Mouse (Mus musculus) limb, embryonic 11.5 days (tissue): ENCODE measurements around the gene Dcps. TPM values are rescaled to one million over a fixed set of nuclear protein-coding genes. Genes with fewer than 3 reads are reported as not detected.

Experiments
- ATAC-seq: fragments of 200-750 bp; cut with Nextera tagmentation; 2 replicates; pipeline ENCODE4 v1.8.0; 2017; ENCODE audit warnings: low read depth; ENCODE audit not compliant: insufficient number of reproducible peaks, low FRiP score, low TSS enrichment
- DNase-seq: peaks from one replicate; pipeline ENCODE4 v3.0.0-alpha.2; 2015; ENCODE audit warnings: low spot score
- H3K27ac ChIP-seq: fragments of 300-500 bp; sonication (generic); replicated peaks from 2 replicates; pipeline ENCODE4 v1.5.1; 2014; ENCODE audit warnings: low read depth, mild to moderate bottlenecking, low read length
- H3K27me3 ChIP-seq: fragments of 300-500 bp; sonication (generic); 2 replicates; pipeline ENCODE4 v1.6.1; 2014; ENCODE audit warnings: mild to moderate bottlenecking, low read length, mixed read lengths; ENCODE audit not compliant: control insufficient read depth, insufficient read depth
- H3K36me3 ChIP-seq: fragments of 300-500 bp; sonication (generic); 2 replicates; pipeline ENCODE4 v1.6.1; 2014; ENCODE audit warnings: mild to moderate bottlenecking, low read length, moderate library complexity, mixed read lengths; ENCODE audit not compliant: control insufficient read depth, insufficient read depth
- H3K4me1 ChIP-seq: fragments of 300-500 bp; sonication (generic); 2 replicates; pipeline ENCODE4 v1.6.1; 2014; ENCODE audit warnings: low read length, mixed read lengths; ENCODE audit not compliant: control insufficient read depth, insufficient read depth
- H3K4me2 ChIP-seq: fragments of 300-500 bp; sonication (generic); 2 replicates; pipeline ENCODE4 v1.6.1; 2014; ENCODE audit warnings: low read depth, mild to moderate bottlenecking, moderate library complexity; ENCODE audit not compliant: severe bottlenecking
- H3K4me3 ChIP-seq: fragments of 300-500 bp; sonication (generic); 2 replicates; pipeline ENCODE4 v1.5.1; 2014; ENCODE audit warnings: low read depth, low read length
- H3K9ac ChIP-seq: fragments of 300-500 bp; sonication (generic); 2 replicates; pipeline ENCODE4 v1.6.1; 2014; ENCODE audit warnings: mild to moderate bottlenecking, low read length
- H3K9me3 ChIP-seq: fragments of 300-500 bp; sonication (generic); 2 replicates; pipeline ENCODE4 v1.6.1; 2016; ENCODE audit warnings: low read length; ENCODE audit not compliant: control insufficient read depth
- WGBS: fragments of 180-500 bp; shearing (Covaris S2); extraction: QIAGEN DNeasy Blood & Tissue Kit; methylation state at CpG from one replicate; pipeline ENCODE4 v1.1.7; 2014; 5-methylcytosine and 5-hydroxymethylcytosine counted together
- polyA plus RNA-seq: library from polyadenylated mRNA; unstranded; fragments of >200 nt; fragmentation: Nextera tagmentation; extraction: Ambion mirVana; gene quantifications from 2 replicates; pipeline ENCODE4 v1.2.1, GENCODE M21; 2014

Gene Dcps
- polyA plus RNA-seq: 87.7 and 90.3 TPM in 2 replicates

- Histone ChIP-seq H3K4me1 (no peaks in the 10 kb centered on the region), H3K36me3 (no peaks in the 10 kb centered on the region; the same call in 1 of the 2 replicates), H3K27me3 (no peaks in the 10 kb centered on the region), H3K4me3 (peak within 1 kb of the TSS; percentile 64), H3K4me2 (peak within 1 kb of the TSS; percentile 58), H3K9ac (peak within 1 kb of the TSS; percentile 70), H3K9me3 (no peaks in the 10 kb centered on the region), H3K27ac (peak within 1 kb of the TSS; percentile 56; the same call in 1 of the 2 replicates)
- ATAC-seq: peak; percentile 94
- DNase-seq: peak; percentile 96
- under 1% methylated on average over 38 of the region's 38 CpGs for WGBS
These were observed at the start of gene Dcps for GRCm38 (mm10) chr9:35175251-35176123. TSS of gene Dcps (minus strand) at chr9:35176061.

- DNase-seq (no peak), ATAC-seq (no peak)
- Histone ChIP-seq H3K9me3 (no peaks in the 10 kb centered on the region), H3K27ac (no peak overlapping the region), H3K36me3 (peaks cover 2% of the 10 kb centered on the region; the same call in 1 of the 2 replicates), H3K27me3 (no peaks in the 10 kb centered on the region), H3K9ac (no peak overlapping the region), H3K4me1 (no peaks in the 10 kb centered on the region), H3K4me3 (no peak overlapping the region), H3K4me2 (no peak overlapping the region)
- 96% methylated on average over 3 of the region's 3 CpGs for whole genome bisulfite sequencing
These were observed 47.6 kb upstream of the Dcps start for GRCm38 (mm10) chr9:35223466-35223865.

- Histone ChIP-seq H3K4me1 (no peaks in the 10 kb centered on the region), H3K36me3 (peaks cover 28% of the 10 kb centered on the region), H3K9ac (no peak overlapping the region), H3K4me2 (no peak overlapping the region), H3K9me3 (no peaks in the 10 kb centered on the region), H3K27ac (no peak overlapping the region), H3K27me3 (no peaks in the 10 kb centered on the region), H3K4me3 (no peak overlapping the region)
- no peak for DNase-seq
- WGBS: 84% methylated on average over 1 of the region's 1 CpGs
- no peak for ATAC-seq
These were observed 42.1 kb upstream of the Dcps start for GRCm38 (mm10) chr9:35217963-35218362.

GRCm38 (mm10) chr9:35211573-35212511, 36.0 kb upstream of the Dcps start:
- H3K27me3 ChIP-seq: no peaks in the 10 kb centered on the region
- H3K9me3 ChIP-seq: no peaks in the 10 kb centered on the region
- H3K27ac ChIP-seq: 0 out of 2 replicates have a peak overlapping the region, but pooled peaks have one; percentile 10
- H3K4me3 ChIP-seq: peak overlapping the region; percentile 73
- ATAC-seq (no peak; the same call in 1 of the 2 replicates), DNase-seq (no peak)
- WGBS: 37% methylated on average over 26 of the region's 26 CpGs
- peak overlapping the region; percentile 69 for H3K4me2 ChIP-seq
- H3K36me3 ChIP-seq: peaks cover 23% of the 10 kb centered on the region
- peaks cover 6% of the 10 kb centered on the region; the same call in 1 of the 2 replicates for H3K4me1 ChIP-seq
- peak overlapping the region; percentile 75 for H3K9ac ChIP-seq

- Histone ChIP-seq H3K9ac (peak within 1 kb of the TSS; percentile 75), H3K4me1 (peaks cover 6% of the 10 kb centered on the region; the same call in 1 of the 2 replicates), H3K27ac (peak within 1 kb of the TSS; percentile 71), H3K4me2 (peak within 1 kb of the TSS; percentile 80), H3K4me3 (peak within 1 kb of the TSS; percentile 73), H3K9me3 (no peaks in the 10 kb centered on the region), H3K27me3 (no peaks in the 10 kb centered on the region), H3K36me3 (peaks cover 27% of the 10 kb centered on the region)
- peak; percentile 100 for ATAC-seq
- DNase-seq: peak; percentile 100
- WGBS: under 1% methylated on average over 72 of the region's 72 CpGs
These were observed 34.9 kb upstream of the Dcps start, which contains the start of gene Foxred1 for GRCm38 (mm10) chr9:35210542-35211474. TSS of gene Foxred1 (minus strand) at chr9:35211055.

GRCm38 (mm10) chr9:35204421-35204820, 28.6 kb upstream of the Dcps start:
- no peaks in the 10 kb centered on the region for H3K27me3 ChIP-seq
- H3K36me3 ChIP-seq: peaks cover 22% of the 10 kb centered on the region; the same call in 1 of the 2 replicates
- no peaks in the 10 kb centered on the region for H3K9me3 ChIP-seq
- 94% methylated on average over 2 of the region's 2 CpGs for WGBS
- H3K4me3 ChIP-seq: no peak overlapping the region
- peaks cover 5% of the 10 kb centered on the region; the same call in 1 of the 2 replicates for H3K4me1 ChIP-seq
- no peak overlapping the region for H3K9ac ChIP-seq
- ATAC-seq (no peak), DNase-seq (no peak)
- no peak overlapping the region for H3K27ac ChIP-seq
- H3K4me2 ChIP-seq: no peak overlapping the region

- 55% methylated on average over 3 of the region's 3 CpGs for WGBS
- DNase-seq: no peak
- no peaks in the 10 kb centered on the region for H3K9me3 ChIP-seq
These were observed 27.7 kb upstream of the Dcps start for GRCm38 (mm10) chr9:35203536-35203935.

More at GRCm38 (mm10) chr9:35203536-35203935, 27.7 kb upstream of the Dcps start:
- no peak overlapping the region for H3K4me3 ChIP-seq
- peaks cover 5% of the 10 kb centered on the region; the same call in 1 of the 2 replicates for H3K4me1 ChIP-seq
- no peaks in the 10 kb centered on the region for H3K27me3 ChIP-seq
- no peak overlapping the region for H3K4me2 ChIP-seq
- H3K9ac ChIP-seq: no peak overlapping the region
- H3K27ac ChIP-seq: no peak overlapping the region
- no peak for ATAC-seq
- peaks cover 22% of the 10 kb centered on the region; the same call in 1 of the 2 replicates for H3K36me3 ChIP-seq
